Mouse (Mus musculus) kidney, embryonic 14.5 days (tissue): ENCODE results near the gene Thap8. TPM values are rescaled to one million over a fixed set of nuclear protein-coding genes. Genes with fewer than 3 reads are reported as not detected.
A peak's percentile ranks its signal among the peaks of the same experiment; 100 is the strongest.

Experiments
- ATAC-seq: fragments of 200-750 bp; cut with Nextera tagmentation; 2 replicates; pipeline ENCODE4 v1.8.0; 2017; ENCODE audit warnings: moderate number of reproducible peaks, mild to moderate bottlenecking, moderate TSS enrichment, moderate library complexity; ENCODE audit not compliant: low FRiP score, low TSS enrichment
- H3K27ac ChIP-seq: fragments of 300-500 bp; sonication (generic); 2 replicates; pipeline ENCODE4 v1.5.1; 2014; ENCODE audit warnings: low read depth, mild to moderate bottlenecking, low read length, moderate library complexity, mixed read lengths
- H3K27me3 ChIP-seq: fragments of 300-500 bp; sonication (generic); 2 replicates; pipeline ENCODE4 v1.6.1; 2014; ENCODE audit warnings: mild to moderate bottlenecking, low read length; ENCODE audit not compliant: control insufficient read depth, insufficient read depth
- H3K36me3 ChIP-seq: fragments of 300-500 bp; sonication (generic); 2 replicates; pipeline ENCODE4 v1.6.1; 2014; ENCODE audit warnings: low read length, mixed read lengths; ENCODE audit not compliant: control insufficient read depth, insufficient read depth
- H3K4me1 ChIP-seq: fragments of 300-500 bp; sonication (generic); 2 replicates; pipeline ENCODE4 v1.6.1; 2014; ENCODE audit warnings: low read length, mixed read lengths; ENCODE audit not compliant: control insufficient read depth, insufficient read depth
- H3K4me2 ChIP-seq: fragments of 300-500 bp; sonication (generic); replicated peaks from 2 replicates; pipeline ENCODE4 v1.6.1; 2014; ENCODE audit warnings: low read depth, mild to moderate bottlenecking, low read length
- H3K4me3 ChIP-seq: fragments of 300-500 bp; sonication (generic); 2 replicates; pipeline ENCODE4 v1.5.1; 2014; ENCODE audit warnings: mild to moderate bottlenecking, low read length
- H3K9ac ChIP-seq: fragments of 300-500 bp; sonication (generic); 2 replicates; pipeline ENCODE4 v1.6.1; 2014; ENCODE audit warnings: low read depth, mild to moderate bottlenecking, low read length, moderate library complexity
- H3K9me3 ChIP-seq: fragments of 300-500 bp; sonication (generic); 2 replicates; pipeline ENCODE4 v1.6.1; 2016; ENCODE audit warnings: low read length; ENCODE audit not compliant: control insufficient read depth
- WGBS: fragments of 180-500 bp; shearing (Covaris S2); extraction: QIAGEN DNeasy Blood & Tissue Kit; methylation state at CpG from one replicate; pipeline ENCODE4 v1.1.7; 2014; 5-methylcytosine and 5-hydroxymethylcytosine counted together
- polyA plus RNA-seq: library from polyadenylated mRNA; unstranded; fragments of >200 nt; fragmentation: Nextera tagmentation; extraction: Ambion mirVana; gene quantifications from 2 replicates; pipeline ENCODE4 v1.2.1, GENCODE M21; 2014

Thap8 gene
- polyA plus RNA-seq, 1 experiment from 2014 or later = 0.22 TPM

DNA sequence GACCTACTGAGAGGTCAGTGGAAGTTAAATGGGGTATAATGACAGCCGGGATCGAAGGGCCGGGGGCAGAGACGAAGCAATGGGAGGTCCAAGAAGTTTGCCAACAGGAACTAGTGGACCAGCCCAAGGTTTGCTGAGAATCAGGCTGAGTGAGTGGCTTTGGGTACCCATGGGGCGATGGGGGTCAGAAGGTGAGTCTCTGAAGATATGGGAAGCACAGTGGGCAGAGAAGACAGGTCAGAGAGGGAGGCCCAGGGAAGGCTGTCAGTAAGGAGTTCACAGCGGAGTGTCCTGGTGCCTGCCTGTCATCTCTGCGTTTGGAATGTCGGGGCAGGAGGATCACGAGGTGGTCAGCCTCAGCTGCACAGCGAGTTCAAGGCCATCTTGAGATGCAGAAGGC is 48.5 kb downstream of the Thap8 start:
- Histone ChIP-seq H3K27me3 (no peaks in the 10 kb centered on the region), H3K27ac (no peak overlapping the region), H3K9ac (no peak overlapping the region), H3K4me2 (no peak overlapping the region), H3K9me3 (peaks cover 3% of the 10 kb centered on the region; the same call in 1 of the 2 replicates), H3K4me1 (peaks cover 6% of the 10 kb centered on the region; the same call in 1 of the 2 replicates), H3K4me3 (no peak overlapping the region), H3K36me3 (no peaks in the 10 kb centered on the region)
- WGBS = 35% methylated on average over 10 of the region's 10 CpGs
- ATAC-seq = no peak

- 10% methylated on average over 13 of the region's 13 CpGs for WGBS
- no peak overlapping the region for H3K4me3 ChIP-seq
- peaks cover 6% of the 10 kb centered on the region; the same call in 1 of the 2 replicates for H3K4me1 ChIP-seq
- 0 out of 2 replicates have a peak overlapping the region, but pooled peaks have one; percentile 25 for H3K4me2 ChIP-seq
- peak; percentile 81 for ATAC-seq
- no peak overlapping the region for H3K9ac ChIP-seq
- no peak overlapping the region for H3K27ac ChIP-seq
- H3K27me3 ChIP-seq = peaks cover 13% of the 10 kb centered on the region; the same call in 1 of the 2 replicates
- no peaks in the 10 kb centered on the region for H3K9me3 ChIP-seq
- no peaks in the 10 kb centered on the region for H3K36me3 ChIP-seq
Observed at GRCm38 (mm10) chr7:30331887-30332286, 52.0 kb downstream of the Thap8 start.

GRCm38 (mm10) chr7:30332622-30333259 is 52.8 kb downstream of the Thap8 start:
- Histone ChIP-seq H3K9ac (no peak overlapping the region), H3K27me3 (peaks cover 13% of the 10 kb centered on the region; the same call in 1 of the 2 replicates), H3K9me3 (no peaks in the 10 kb centered on the region), H3K27ac (no peak overlapping the region), H3K36me3 (no peaks in the 10 kb centered on the region), H3K4me1 (no peaks in the 10 kb centered on the region), H3K4me3 (no peak overlapping the region), H3K4me2 (no peak overlapping the region)
- 69% methylated on average over 18 of the region's 18 CpGs for WGBS
- ATAC-seq = no peak

DNA sequence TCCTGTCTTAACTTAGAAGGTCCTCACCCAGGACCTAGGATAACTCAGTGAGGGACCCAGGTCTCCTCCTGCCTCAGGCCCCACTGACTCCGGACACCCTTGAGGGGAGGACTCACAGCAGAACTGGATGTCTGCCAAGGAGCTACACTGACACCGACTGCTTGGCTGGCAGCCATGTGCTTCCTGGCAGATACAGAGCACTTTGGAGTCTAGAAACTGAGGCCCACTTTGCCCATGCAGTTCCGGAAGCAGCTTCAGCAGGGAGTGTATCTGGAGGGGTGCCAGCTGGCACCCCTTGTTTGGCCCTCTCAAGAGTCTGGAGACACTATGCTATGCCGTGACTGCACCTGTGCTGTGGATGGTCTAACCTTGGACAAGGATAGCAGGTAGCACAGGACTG is 53.5 kb downstream of the Thap8 start:
- no peak overlapping the region for H3K4me3 ChIP-seq
- H3K4me2 ChIP-seq = no peak overlapping the region
- no peaks in the 10 kb centered on the region for H3K9me3 ChIP-seq
- no peak overlapping the region for H3K9ac ChIP-seq
- no peak for ATAC-seq
- H3K27me3 ChIP-seq = peaks cover 13% of the 10 kb centered on the region; the same call in 1 of the 2 replicates
- H3K27ac ChIP-seq = no peak overlapping the region
- H3K36me3 ChIP-seq = no peaks in the 10 kb centered on the region
- 46% methylated on average over 4 of the region's 4 CpGs for WGBS
- H3K4me1 ChIP-seq = no peaks in the 10 kb centered on the region

DNA sequence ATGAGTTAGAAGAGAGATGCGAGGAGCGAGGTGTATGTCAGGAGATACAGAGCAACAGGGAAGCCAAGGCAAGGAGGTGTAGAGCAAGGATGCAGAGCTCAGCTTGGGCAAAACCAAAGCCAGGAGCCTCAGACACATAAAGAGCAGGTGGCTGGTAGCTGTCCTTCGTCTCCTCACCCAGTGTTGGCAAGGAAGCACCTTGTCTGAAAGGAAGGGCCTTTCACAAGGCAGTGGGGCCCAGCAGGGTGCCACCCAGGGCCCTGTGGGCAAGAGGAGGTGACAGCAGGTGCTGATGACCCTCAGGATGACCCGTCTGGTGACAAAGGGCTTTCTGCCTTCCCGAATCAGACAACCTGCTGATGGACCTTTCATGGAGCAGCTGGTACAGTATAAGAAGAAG is 54.7 kb downstream of the Thap8 start:
- Histone ChIP-seq H3K9me3 (no peaks in the 10 kb centered on the region), H3K27me3 (peaks cover 16% of the 10 kb centered on the region; the same call in 1 of the 2 replicates), H3K4me2 (no peak overlapping the region), H3K9ac (no peak overlapping the region), H3K4me3 (no peak overlapping the region), H3K36me3 (no peaks in the 10 kb centered on the region), H3K4me1 (no peaks in the 10 kb centered on the region), H3K27ac (no peak overlapping the region)
- WGBS = 69% methylated on average over 5 of the region's 5 CpGs
- ATAC-seq = no peak

GRCm38 (mm10) chr7:30335688-30336087 is 55.8 kb downstream of the Thap8 start:
- Histone ChIP-seq H3K4me3 (no peak overlapping the region), H3K27ac (no peak overlapping the region), H3K4me2 (no peak overlapping the region), H3K9ac (no peak overlapping the region), H3K36me3 (no peaks in the 10 kb centered on the region), H3K9me3 (no peaks in the 10 kb centered on the region), H3K4me1 (no peaks in the 10 kb centered on the region), H3K27me3 (peaks cover 16% of the 10 kb centered on the region; the same call in 1 of the 2 replicates)
- WGBS = 72% methylated on average over 6 of the region's 6 CpGs
- ATAC-seq = no peak

DNA sequence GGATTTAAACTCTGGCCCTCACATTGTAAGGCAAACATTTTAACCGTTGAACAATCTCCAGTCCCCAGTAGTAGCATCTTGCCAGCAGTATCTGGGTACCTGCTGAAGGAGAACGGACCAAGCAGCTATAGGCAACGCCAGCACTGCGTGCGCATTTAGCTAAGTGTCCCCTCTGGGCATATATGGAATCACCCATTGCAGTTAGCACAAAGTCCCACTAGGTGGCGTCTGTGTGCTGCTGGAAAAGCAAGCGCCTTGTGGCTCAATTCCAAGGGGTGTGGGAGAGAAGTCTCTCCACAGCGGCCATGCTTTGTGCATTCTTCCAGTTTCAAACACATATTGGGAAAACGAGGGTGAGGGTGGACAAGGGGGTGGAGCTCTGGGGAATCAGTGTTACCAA is 56.5 kb downstream of the Thap8 start:
- peak; percentile 48; the same call in 1 of the 2 replicates for ATAC-seq
- H3K4me1 ChIP-seq = no peaks in the 10 kb centered on the region
- H3K36me3 ChIP-seq = no peaks in the 10 kb centered on the region
- H3K9ac ChIP-seq = no peak overlapping the region
- no peaks in the 10 kb centered on the region for H3K9me3 ChIP-seq
- no peak overlapping the region for H3K27ac ChIP-seq
- H3K4me3 ChIP-seq = no peak overlapping the region
- no peak overlapping the region for H3K4me2 ChIP-seq
- WGBS = 4% methylated on average over 9 of the region's 9 CpGs
- peaks cover 16% of the 10 kb centered on the region; the same call in 1 of the 2 replicates for H3K27me3 ChIP-seq

DNA sequence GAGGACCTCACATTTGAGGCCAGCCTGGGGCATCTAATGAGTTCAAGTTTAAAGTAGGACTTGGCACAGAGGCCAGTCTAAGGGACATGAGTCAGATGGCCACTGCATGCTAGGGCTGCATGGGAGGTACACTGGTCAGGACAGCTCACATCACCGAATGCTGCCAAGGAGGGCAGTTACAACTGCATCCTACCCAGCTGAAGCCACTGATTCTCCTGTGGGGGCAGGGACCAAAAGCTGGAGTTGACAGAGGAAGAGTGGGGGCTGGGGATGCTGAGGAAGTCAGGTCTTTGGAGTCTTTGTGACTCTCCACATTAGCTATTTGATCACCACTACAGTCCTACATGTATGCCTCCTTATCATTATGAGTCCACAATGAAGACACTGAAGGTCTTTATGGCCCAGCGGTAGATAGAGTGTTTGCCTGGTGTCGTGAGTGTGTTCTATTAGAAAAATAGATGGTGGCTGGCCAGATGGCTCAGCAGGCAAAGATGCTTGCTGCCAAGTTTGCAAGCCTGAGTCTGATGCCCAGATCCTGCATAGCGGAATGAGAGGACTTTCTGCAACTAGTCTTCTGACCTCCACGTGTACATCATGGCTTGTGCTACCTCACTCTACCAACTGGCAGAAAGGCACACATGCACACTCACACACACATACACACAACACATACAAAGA is 59.7 kb downstream of the Thap8 start:
- no peaks in the 10 kb centered on the region for H3K36me3 ChIP-seq
- no peaks in the 10 kb centered on the region for H3K4me1 ChIP-seq
- no peaks in the 10 kb centered on the region for H3K9me3 ChIP-seq
- no peak overlapping the region for H3K9ac ChIP-seq
- no peak for ATAC-seq
- 68% methylated on average over 5 of the region's 5 CpGs for WGBS
- no peak overlapping the region for H3K4me3 ChIP-seq
- H3K27me3 ChIP-seq = peaks cover 16% of the 10 kb centered on the region; the same call in 1 of the 2 replicates
- no peak overlapping the region for H3K27ac ChIP-seq
- H3K4me2 ChIP-seq = no peak overlapping the region
